Mouse (Mus musculus) brain, embryonic 14.5 days (tissue): ENCODE measurements around the gene Tdrd1.

Experiments used
- CTCF ChIP-seq: fragments of 200-500 bp; IDR thresholded peaks from 2 replicates; pipeline ENCODE4 v1.5.1; 2012; ENCODE audit warnings: inconsistent platforms, mild to moderate bottlenecking, moderate library complexity, borderline replicate concordance; ENCODE audit not compliant: insufficient read depth, insufficient read length; ENCODE audit errors: extremely low read depth
- POLR2A ChIP-seq: fragments of 200-500 bp; IDR thresholded peaks from 2 replicates; pipeline ENCODE4 v1.6.1; 2012; ENCODE audit warnings: mild to moderate bottlenecking, inconsistent platforms, borderline replicate concordance; ENCODE audit not compliant: poor library complexity, insufficient read depth, insufficient read length, severe bottlenecking; ENCODE audit errors: extremely low read depth

- TF ChIP-seq CTCF: no peak
- no peak for TF ChIP-seq POLR2A
These were observed 87.8 kb downstream of the Tdrd1 start for GRCm38 (mm10) chr19:56913761-56914160.
